Mouse (Mus musculus) C2C12 (cell line): Measurements from ENCODE around the gene Ptrhd1. TPM values are rescaled to one million over a fixed set of nuclear protein-coding genes. Genes with fewer than 3 reads are reported as not detected.

Experiments
- H3K27me3 ChIP-seq: one replicate; pipeline ENCODE4 v1.6.1; 2011; ENCODE audit not compliant: control insufficient read depth, insufficient read depth, insufficient read length
- H3K36me3 ChIP-seq: one replicate; pipeline ENCODE4 v1.6.1; 2011; ENCODE audit not compliant: control insufficient read depth, insufficient read depth
- H3K4me3 ChIP-seq: one replicate; pipeline ENCODE4 v1.5.1; 2011; ENCODE audit warnings: mild to moderate bottlenecking, control low read depth; ENCODE audit not compliant: poor library complexity, insufficient read depth, severe bottlenecking
- H3K79me2 ChIP-seq: one replicate; pipeline ENCODE4 v1.6.1; 2011; ENCODE audit not compliant: control insufficient read depth, insufficient read depth
- H3K79me3 ChIP-seq: one replicate; pipeline ENCODE4 v1.6.1; 2011; ENCODE audit warnings: low read depth, control low read depth
- H3ac ChIP-seq: one replicate; pipeline ENCODE3; 2011; ENCODE audit warnings: low read depth; ENCODE audit not compliant: control insufficient read depth, insufficient read length
- CEBPB ChIP-seq: IDR thresholded peaks from one replicate; pipeline ENCODE4 v1.6.1; 2011; ENCODE audit warnings: low read depth, mild to moderate bottlenecking, control low read depth, moderate library complexity
- CTCF ChIP-seq: IDR thresholded peaks from one replicate; pipeline ENCODE4 v1.5.1; 2011; ENCODE audit not compliant: control insufficient read depth, insufficient read depth, insufficient read length
- FOSL1 ChIP-seq: IDR thresholded peaks from one replicate; pipeline ENCODE4 v1.8.0; 2011; ENCODE audit warnings: mild to moderate bottlenecking, low read length; ENCODE audit not compliant: poor library complexity, insufficient read depth, severe bottlenecking
- MAX ChIP-seq: IDR thresholded peaks from one replicate; pipeline ENCODE4 v1.6.1; 2011; ENCODE audit warnings: mild to moderate bottlenecking, control low read depth
- MYOD1 ChIP-seq: IDR thresholded peaks from one replicate; pipeline ENCODE4 v1.6.1; 2011; ENCODE audit warnings: low read depth; ENCODE audit not compliant: control insufficient read depth, insufficient read length
- MYOG ChIP-seq: IDR thresholded peaks from one replicate; pipeline ENCODE4 v1.6.1; 2011; ENCODE audit not compliant: control insufficient read depth, insufficient read length; ENCODE audit errors: extremely low read depth
- USF1 ChIP-seq: IDR thresholded peaks from one replicate; pipeline ENCODE4 v1.6.1; 2011; ENCODE audit warnings: low read depth, mild to moderate bottlenecking, control low read depth, moderate library complexity
- polyA plus RNA-seq: library from polyadenylated mRNA; unstranded; fragments of >200 nt; fragmentation: generic; extraction: Trizol; gene quantifications from one replicate; pipeline ENCODE4 v1.2.1, GENCODE M21; 2012; ENCODE audit warnings: missing spikeins

The Ptrhd1 gene
- polyA plus RNA-seq, 1 experiment, result 4.1 TPM

DNA sequence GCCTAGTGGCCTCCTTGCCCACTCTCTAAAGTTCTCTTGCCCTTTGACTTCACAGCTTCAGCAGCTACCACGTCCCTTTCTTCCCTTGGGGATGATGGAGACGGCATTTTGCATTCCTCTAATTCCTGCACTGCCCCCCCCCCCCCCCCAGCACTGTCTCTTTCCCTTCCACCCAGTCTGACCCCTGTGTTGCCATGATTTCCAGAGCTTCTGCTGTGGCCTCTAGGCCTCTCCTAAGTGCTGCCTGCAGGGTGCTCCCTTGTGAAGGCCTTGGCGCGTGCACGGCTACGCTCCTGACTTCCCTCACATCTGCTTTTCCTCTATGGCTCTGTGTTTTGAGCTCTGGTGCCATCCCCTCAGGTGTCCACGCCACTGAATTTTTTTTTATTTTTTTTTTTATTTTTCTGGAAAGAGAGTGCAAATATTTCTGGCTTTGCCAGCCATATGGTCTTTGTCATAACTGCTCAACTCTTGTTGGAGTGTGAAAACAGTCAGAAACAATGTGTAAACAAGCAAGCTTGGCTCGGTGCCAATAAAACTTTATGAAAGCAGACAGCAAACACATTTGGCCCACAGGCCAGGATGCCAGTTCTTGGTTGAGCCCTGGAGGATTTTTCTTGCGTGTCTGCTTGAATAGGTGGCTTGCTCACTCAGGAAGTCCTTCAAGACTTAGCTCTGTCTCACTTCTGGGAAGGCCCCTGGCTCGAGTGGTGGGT lies 40.6 kb upstream of the Ptrhd1 start:
- H3K79me3 ChIP-seq, result no peaks in the 10 kb centered on the region
- no peaks in the 10 kb centered on the region for H3K36me3 ChIP-seq
- H3K4me3 ChIP-seq, result no peak overlapping the region
- no peak for TF ChIP-seq USF1
- TF ChIP-seq CEBPB, result no peak
- no peak for TF ChIP-seq FOSL1
- no peak for TF ChIP-seq MAX
- TF ChIP-seq MYOD1, result no peak
- no peak for TF ChIP-seq CTCF
- TF ChIP-seq MYOG, result no peak
- no peaks in the 10 kb centered on the region for H3K27me3 ChIP-seq
- H3ac ChIP-seq, result no peak overlapping the region
- H3K79me2 ChIP-seq, result no peaks in the 10 kb centered on the region

DNA sequence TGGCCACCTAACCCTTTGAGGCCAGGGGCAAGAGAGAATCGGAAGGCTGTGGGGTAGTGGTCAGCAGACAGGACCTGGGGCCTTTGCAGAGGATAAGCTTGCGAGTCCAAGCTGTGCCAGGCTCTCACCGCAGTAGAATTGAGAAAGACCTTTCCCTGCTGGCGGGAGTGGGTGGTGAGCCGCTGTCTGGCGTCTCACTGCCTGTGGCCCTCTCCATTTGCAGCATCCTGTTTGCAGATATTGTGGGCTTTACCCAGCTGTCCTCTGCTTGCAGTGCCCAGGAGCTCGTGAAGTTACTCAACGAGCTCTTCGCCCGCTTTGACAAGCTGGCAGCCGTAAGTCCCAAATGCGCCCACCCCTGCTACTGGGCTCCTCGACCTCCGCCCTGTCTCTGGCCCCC lies 39.2 kb upstream of the Ptrhd1 start:
- Histone ChIP-seq H3K79me3 (no peaks in the 10 kb centered on the region), H3K36me3 (no peaks in the 10 kb centered on the region), H3K4me3 (no peak overlapping the region), H3ac (no peak overlapping the region), H3K27me3 (no peaks in the 10 kb centered on the region), H3K79me2 (no peaks in the 10 kb centered on the region)
- TF ChIP-seq FOSL1 (no peak), CTCF (no peak), MYOD1 (no peak), MYOG (no peak), MAX (no peak), CEBPB (no peak), USF1 (no peak)

DNA sequence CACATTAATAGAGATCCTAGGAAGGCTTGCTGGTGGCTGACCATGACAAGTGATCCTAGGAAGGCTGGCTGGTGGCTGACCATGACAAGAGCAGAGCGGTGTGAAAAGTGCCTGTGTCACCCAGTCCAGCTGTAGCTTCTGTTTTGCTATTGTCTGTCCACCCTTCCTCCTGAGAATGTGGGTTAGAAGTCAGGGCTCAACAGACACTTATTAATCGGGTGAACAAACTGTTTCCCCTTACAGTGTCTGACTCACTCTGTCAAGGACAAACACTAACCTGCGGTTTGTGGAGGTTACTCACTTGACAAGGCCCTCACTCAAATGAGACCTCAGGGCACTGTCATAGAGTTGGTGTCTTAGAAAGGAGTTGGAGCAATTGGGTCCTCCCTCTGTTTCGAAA lies 35.1 kb upstream of the Ptrhd1 start:
- Histone ChIP-seq H3K4me3 (no peak overlapping the region), H3K79me2 (no peaks in the 10 kb centered on the region), H3K27me3 (no peaks in the 10 kb centered on the region), H3K36me3 (no peaks in the 10 kb centered on the region), H3K79me3 (no peaks in the 10 kb centered on the region), H3ac (no peak overlapping the region)
- TF ChIP-seq FOSL1 (no peak), USF1 (no peak)

DNA sequence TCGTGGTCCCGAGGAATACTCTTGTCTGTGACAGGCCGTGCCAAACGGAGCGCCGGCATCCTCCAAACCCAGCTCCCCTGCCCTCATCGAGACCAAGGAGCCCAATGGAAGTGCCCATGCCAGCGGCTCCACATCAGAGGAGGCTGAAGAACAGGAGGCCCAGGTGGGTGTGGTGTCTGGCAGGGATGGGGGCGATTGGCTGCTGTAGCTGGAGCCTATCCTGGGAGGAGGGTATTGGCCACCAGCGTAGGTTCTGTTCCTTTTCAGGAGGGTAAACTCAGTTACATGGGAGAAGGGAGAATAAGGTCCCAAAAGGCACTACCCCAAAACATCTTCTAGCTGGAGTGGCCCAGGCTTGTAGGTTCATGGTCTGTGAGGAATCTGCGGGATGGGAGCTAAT lies 34.6 kb upstream of the Ptrhd1 start:
- TF ChIP-seq CEBPB (no peak), FOSL1 (no peak), MYOD1 (no peak), CTCF (no peak), MAX (no peak), USF1 (no peak), MYOG (no peak)
- no peaks in the 10 kb centered on the region for H3K36me3 ChIP-seq
- no peaks in the 10 kb centered on the region for H3K79me3 ChIP-seq
- no peak overlapping the region for H3ac ChIP-seq
- H3K27me3 ChIP-seq, result no peaks in the 10 kb centered on the region
- no peaks in the 10 kb centered on the region for H3K79me2 ChIP-seq
- no peak overlapping the region for H3K4me3 ChIP-seq

DNA sequence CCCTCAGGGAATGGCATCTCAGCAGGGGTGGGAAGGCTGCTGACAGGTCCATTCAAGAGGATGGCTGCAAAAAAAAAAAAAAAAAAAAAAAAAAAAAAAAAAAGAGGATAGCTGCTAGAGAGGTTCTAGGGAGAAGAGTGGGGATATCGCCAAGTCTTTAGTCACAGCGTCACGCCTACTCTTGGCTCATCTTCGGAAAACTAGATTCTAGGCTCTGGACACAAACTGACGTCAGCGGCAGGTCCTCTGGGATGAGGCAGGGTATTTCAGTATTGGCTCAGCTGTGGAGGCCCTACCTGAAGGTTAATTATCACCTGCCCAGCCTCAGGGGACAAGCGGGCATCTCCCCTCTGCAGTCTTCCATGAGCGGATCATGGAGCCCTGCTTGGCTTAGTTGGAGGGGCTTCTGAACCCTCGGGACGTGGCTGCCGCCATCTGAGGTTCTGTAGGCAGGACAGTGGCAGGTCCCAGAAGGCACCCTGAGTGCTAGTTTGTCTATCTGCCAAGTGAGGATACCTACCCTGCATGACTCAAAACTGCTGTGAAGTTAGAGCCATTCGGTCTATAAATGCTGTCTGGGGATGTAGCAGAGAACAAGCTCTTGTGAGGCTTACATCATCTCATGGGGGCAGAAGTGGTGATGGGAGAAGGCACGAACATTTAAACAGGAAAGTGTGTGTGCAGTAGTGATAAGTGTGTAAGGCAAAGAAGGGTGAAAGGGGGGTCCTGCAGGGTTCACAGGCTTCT lies 32.2 kb upstream of the Ptrhd1 start:
- Histone ChIP-seq H3K79me2 (no peaks in the 10 kb centered on the region), H3K79me3 (no peaks in the 10 kb centered on the region), H3ac (no peak overlapping the region), H3K36me3 (no peaks in the 10 kb centered on the region), H3K27me3 (no peaks in the 10 kb centered on the region), H3K4me3 (no peak overlapping the region)
- TF ChIP-seq MYOG, result no peak
- TF ChIP-seq FOSL1, result no peak
- TF ChIP-seq MAX, result no peak
- TF ChIP-seq CEBPB, result no peak
- TF ChIP-seq CTCF, result no peak
- no peak for TF ChIP-seq USF1
- no peak for TF ChIP-seq MYOD1

DNA sequence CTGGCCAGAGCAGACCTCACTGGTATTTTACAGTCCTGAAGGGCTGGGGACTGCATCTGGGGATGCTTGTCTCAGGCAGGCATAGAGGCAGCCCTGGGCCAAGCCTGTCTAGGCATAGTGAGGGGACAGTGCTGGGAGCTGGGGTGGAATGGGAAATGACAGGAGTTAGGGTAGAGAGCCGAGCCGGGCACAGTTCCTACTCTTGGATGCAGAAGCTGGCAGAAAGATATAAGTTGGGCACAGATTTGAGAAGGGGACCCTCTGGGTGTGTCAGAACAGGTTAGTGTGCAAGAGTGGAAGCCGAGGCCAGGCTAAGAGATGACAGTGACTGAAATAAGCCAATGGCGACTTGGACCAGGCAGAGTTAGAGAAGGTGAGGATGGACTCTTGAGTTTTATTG lies 31.6 kb upstream of the Ptrhd1 start:
- Histone ChIP-seq H3ac (no peak overlapping the region), H3K4me3 (no peak overlapping the region), H3K36me3 (no peaks in the 10 kb centered on the region), H3K79me3 (no peaks in the 10 kb centered on the region), H3K79me2 (no peaks in the 10 kb centered on the region), H3K27me3 (no peaks in the 10 kb centered on the region)
- TF ChIP-seq CEBPB, result no peak
- no peak for TF ChIP-seq CTCF
- no peak for TF ChIP-seq MYOD1
- no peak for TF ChIP-seq USF1
- TF ChIP-seq MAX, result no peak
- no peak for TF ChIP-seq FOSL1
- TF ChIP-seq MYOG, result no peak
